Mouse (Mus musculus) small intestine, adult 2 months (tissue): ENCODE measurements around the gene H2-Oa.

Experiments
- CTCF ChIP-seq: fragments of 200-500 bp; IDR thresholded peaks from 2 replicates; pipeline ENCODE4 v1.5.1; 2012; ENCODE audit warnings: low read depth, mild to moderate bottlenecking, control low read depth, inconsistent platforms, low read length, moderate library complexity, mixed read lengths; ENCODE audit not compliant: insufficient replicate concordance, insufficient read length; ENCODE audit errors: extremely low read depth
- POLR2A ChIP-seq: fragments of 200-500 bp; IDR thresholded peaks from 2 replicates; pipeline ENCODE4 v1.6.1; 2012; ENCODE audit warnings: low read depth, mild to moderate bottlenecking, control low read depth, inconsistent platforms, low read length, moderate library complexity

DNA sequence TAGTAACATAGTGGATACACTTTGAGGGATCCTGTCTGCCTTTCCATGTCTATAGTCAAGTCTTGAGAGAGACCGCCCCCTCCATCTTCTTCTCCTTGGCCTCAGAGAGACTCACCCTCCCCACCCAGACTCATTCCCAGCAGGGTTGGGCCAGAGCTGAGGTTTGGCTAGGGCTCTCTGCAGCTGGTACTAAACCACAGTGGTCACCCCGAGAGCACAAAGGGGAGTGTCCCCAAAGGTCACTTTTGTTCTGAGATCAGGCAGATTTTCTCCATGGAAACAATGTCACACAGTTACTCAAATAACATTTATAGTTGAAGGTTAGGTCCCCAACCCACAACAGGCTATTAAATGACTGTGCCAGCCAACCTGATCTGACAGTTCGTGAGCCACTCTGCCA, 23.3 kb upstream of the H2-Oa start:
- TF ChIP-seq CTCF = no peak
- TF ChIP-seq POLR2A = no peak
